Mouse (Mus musculus) gastrocnemius, postnatal 10 days (tissue): ENCODE results near the gene Ttc29. TPM values are rescaled to one million over a fixed set of nuclear protein-coding genes. Genes with fewer than 3 reads are reported as not detected.

Source experiments
- DNase-seq: peaks from one replicate; pipeline ENCODE4 v3.0.0; 2021; ENCODE audit warnings: mixed read lengths
- long read RNA-seq, 2 experiments: library from polyadenylated mRNA; stranded (forward); transcript quantifications; one replicate each; pipeline ENCODE4 v2.0.0; 2021
- total RNA-seq, 2 experiments: library from RNA; stranded (reverse); gene quantifications; 2 replicates each; pipeline ENCODE4 v1.2.3; 2021

Ttc29 gene
- total RNA-seq: not detected
- long read RNA-seq, experiment 1: 0 reads
- long read RNA-seq, experiment 2: 0 reads

GRCm38 (mm10) chr8:78213074-78213473, at the start of gene Ttc29:
Gene Ttc29 (plus strand): TSS chr8:78213297.
- peak; percentile 6 for DNase-seq

DNA sequence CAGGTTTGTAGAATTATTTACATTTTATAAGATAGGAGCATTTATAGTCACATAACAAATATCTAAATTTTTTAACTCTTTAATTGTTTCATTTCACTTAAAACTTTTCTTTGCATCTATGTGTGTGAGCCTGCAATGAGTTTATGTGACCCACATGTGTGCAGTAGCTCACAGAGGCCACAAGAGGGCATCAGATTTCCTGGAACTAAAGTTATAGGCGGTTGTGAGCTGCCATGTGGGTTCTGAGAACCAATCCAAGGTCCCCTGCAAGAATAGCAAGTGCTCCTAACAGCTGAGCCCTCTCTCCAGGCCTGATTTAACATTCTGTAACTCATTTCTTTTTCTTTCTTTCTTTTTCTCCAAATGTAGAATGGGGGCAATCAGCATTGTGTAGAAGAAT, 41.7 kb upstream of the Ttc29 start:
- no peak for DNase-seq

- DNase-seq: no peak
Measured at GRCm38 (mm10) chr8:78182654-78183053, 30.4 kb upstream of the Ttc29 start.

DNA sequence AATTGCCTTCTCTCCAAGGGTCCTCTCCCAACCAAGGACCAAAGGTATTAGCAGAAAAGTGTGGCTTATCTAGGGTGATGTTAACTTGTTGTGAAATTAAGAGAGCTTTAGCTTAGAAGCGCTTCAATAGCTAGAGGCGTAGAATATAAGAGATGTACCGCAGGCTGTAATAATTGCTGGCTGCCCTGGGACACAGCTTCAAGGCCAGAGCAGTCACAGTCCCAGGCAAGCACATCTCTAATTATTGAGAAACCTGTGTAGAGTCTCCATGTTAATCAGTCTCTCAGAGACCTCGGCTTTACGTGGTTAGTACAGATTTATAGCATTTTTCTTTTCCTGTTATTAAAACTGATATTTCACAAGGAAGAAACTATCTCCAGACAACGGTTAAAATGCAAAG, 29.7 kb upstream of the Ttc29 start:
- no peak for DNase-seq

- no peak for DNase-seq
Measured at GRCm38 (mm10) chr8:78187087-78187486, 26.0 kb upstream of the Ttc29 start.

DNA sequence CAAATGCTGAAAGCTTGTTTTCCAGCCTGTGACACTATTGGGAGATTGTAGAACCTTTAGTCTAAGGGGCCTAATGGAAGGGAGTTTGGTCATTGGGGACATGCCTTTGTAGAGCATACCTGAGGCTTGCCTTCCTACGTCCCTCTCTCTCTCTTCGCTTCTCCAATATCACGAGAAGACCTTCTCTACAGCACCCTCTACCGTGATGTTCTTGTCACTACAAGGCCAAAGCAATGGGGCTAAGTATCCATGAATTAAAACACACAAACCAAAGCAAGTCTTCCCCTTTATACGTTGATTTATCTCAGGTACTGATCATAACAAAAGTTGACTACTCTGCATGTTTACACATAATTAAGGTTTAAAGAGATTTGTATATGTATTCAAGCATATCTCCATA, 8.9 kb upstream of the Ttc29 start:
- DNase-seq: no peak

DNA sequence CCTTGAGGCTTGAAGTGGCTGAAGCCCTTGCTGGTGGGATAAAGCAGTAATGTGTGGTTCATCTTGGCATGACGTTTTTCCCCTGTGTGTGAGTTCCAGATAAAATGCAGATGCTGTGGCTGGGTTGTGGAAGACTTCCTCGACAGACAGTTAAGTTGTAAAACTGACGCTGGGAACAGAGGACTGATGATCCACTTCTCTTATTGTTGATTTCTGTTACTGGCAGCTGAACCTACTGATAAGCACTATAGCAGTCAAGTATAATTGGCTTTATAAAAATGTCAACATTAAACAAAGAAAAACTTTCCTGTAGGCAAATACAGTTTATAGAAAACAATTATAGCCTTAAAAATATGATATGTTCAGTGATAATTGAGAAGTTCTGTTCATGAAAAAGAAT, 2.7 kb upstream of the Ttc29 start:
- DNase-seq: no peak

GRCm38 (mm10) chr8:78214645-78215044, 1.5 kb downstream of the Ttc29 start:
- no peak for DNase-seq

DNA sequence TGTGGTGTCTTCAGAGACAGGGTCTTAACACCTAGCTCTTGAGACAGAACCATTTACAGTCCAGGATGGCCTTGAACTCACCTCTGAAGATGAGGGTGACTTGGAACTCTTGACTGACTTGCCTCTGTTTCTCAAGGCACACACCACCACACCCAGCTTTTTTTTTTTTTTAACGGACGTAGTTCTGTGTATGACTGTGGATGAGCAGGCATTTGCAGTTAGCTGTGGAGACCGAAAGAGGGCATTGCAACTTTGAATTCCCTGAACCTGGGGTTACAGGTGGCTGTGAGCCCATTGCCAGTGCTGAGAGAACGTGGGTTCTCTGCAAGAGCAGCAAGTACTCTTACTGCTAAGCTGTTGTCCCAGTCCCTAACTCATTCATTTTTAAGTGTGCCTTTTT, 13.0 kb downstream of the Ttc29 start:
- no peak for DNase-seq

GRCm38 (mm10) chr8:78230721-78231120, 17.6 kb downstream of the Ttc29 start:
- no peak for DNase-seq

GRCm38 (mm10) chr8:78232870-78233707, 20.0 kb downstream of the Ttc29 start:
- no peak for DNase-seq

DNA sequence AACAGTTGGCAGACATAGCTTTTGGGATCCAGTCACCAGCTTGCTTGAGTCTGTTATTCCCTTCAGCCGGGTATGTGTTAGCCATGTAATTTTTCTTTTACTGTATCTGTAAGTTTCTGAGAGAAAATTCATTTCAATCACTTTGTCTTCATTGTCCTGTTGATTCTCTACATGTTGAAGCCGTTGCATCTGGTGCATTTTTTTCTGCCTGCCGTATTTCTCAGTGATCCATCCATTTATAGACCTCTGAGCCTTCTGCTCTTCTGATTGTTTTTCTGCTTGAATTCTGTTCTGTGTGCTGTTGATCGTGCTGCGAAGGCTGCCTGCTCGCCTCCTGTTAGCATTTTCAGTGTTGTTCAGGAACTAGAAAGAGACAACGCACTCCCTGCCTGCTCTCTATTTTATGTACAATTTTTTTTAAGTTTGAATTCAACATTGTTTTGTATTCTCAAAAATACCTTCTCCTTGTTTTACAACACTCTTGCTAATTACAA, 20.7 kb downstream of the Ttc29 start:
- no peak for DNase-seq

- no peak for DNase-seq
Measured at GRCm38 (mm10) chr8:78237972-78238675, 25.0 kb downstream of the Ttc29 start.

GRCm38 (mm10) chr8:78251115-78251514, 38.0 kb downstream of the Ttc29 start:
- DNase-seq: no peak

DNA sequence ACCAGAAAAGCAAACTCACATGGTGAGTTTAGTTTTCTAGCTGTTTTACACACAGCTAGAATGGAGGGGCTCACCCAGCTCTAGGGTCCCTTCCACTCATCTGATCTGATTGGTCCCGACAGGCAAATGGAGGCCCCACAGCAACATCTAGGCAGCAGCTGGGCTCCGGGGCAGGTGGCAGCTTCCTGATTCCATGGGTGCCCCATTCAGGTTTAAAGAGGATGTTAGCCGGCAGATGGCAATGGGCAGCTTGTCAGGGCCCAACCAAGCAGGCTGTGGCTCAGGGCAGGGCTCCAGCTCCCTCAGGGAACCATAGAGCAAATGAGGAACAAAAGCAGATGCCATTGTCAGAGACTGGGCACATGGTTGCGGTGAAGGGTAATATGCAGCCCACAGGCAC, 41.3 kb downstream of the Ttc29 start:
- no peak for DNase-seq

DNA sequence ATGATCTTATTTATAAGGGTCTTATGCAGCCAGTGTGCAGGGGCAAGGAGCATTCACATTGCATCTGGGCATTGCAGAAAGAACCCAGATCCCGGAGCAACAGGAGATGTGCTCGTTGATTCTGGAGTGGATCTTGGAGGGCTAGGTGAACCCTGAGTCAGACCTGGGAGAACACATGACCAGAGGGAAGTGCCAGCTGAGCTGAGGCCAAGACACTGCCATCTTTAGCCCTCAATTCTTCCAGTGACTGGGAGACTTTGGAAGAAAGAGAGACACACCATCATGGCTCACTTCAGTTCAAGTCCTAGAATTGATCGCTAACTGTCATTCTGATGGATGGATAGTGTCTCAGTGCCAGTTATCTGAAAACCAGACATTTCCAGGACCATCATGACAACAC, 41.9 kb downstream of the Ttc29 start:
- no peak for DNase-seq

DNA sequence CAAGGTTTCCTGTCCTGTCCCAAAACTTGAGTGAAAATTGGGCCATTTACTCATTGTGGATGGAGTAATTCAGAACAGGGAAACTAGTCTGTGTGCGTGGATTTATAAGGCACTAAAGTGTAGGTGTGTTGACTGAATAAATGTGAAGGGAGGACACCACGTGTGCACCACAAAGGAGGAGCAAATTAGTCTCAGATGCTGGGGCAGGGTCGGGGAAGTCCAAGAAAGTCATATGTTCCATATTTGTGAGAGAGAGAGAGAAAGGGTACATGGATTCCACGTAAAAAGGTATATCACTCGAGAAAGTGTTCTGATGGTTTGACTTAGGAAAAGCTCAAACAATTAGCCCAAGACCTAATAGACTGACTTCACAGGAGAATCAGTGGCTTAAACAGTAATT, 52.4 kb downstream of the Ttc29 start:
- DNase-seq: no peak

DNA sequence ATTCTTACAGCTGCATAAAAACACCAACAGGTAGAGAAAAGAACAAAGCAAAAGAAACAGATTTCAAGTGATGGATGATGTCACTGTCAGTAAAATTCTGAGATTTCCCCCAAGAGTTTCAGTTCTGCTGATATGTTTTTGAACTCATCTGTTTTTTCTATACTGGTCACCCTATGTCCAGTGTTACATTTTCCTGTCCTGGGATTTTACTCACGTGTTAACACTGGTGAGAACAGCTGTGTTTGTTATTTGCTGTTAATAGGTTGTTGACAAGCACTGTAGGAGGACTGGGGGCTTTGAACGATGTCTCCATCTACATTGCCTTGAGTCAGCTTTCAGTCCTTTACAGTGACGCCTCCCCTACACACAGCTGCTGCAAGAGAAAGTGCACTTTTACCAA, 53.1 kb downstream of the Ttc29 start:
- no peak for DNase-seq

DNA sequence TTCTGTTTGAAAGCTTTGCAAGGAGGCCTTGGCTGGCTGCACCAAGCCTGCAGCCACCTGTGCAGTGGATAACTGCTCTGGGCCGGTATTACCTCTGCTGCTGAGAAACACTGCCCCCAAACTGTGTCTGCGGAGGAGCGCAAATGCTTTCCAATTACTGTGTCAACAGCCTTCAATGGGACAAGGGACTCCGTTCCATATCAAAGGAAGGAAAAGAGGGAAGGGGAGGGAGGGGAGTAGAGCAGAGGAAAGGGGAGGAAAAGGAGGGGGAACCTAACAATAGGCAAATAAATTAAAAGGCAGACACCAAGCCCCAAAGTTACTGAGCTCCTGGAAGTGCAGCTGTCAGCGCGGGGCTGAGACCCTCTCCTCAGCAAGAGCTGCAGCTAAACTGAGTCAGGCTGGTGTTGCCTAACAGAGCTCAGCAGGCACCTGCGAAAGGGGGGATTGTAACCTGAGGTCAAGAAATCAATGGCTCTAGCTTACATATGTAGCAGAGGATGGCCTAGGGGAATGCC, 54.9 kb downstream of the Ttc29 start:
- DNase-seq: no peak

DNA sequence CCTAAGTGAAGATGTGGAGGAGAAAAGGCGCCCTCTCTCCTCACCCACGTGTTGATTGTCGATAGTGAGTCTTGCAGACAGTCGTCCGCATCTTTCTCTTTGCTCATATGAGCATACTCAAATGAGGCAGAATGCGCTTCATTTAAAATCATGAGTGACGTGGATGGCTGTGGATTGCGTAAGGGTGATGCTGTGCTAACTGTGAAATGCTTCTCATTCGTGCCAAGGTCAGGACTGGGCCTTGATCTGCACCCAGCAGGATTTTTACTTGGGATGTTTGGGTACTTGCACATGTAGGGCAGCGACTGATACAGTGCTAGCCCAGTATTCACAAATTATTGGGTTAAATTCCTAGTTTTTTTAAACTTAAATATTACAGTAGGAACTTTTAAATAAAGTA, 56.2 kb downstream of the Ttc29 start:
- DNase-seq: no peak

DNA sequence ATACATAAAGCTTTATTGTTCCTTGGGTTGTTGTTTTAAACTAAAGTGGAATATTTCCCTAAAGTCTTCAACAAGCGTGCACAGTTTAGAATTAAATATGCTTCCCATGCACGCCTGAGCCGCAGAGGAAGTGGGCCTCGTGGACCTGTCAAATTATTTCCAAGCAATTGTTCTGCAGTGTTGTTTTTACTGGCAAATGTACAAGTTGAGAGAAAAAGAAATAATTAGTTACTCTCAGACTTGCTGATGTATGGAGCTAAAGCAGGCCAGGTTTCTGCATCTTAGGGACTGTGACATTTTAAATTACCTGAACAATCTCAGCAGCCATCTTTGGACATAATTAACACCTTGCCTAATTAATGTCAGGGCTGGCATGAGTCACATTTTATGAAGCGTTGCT, 58.3 kb downstream of the Ttc29 start:
- DNase-seq: no peak

DNA sequence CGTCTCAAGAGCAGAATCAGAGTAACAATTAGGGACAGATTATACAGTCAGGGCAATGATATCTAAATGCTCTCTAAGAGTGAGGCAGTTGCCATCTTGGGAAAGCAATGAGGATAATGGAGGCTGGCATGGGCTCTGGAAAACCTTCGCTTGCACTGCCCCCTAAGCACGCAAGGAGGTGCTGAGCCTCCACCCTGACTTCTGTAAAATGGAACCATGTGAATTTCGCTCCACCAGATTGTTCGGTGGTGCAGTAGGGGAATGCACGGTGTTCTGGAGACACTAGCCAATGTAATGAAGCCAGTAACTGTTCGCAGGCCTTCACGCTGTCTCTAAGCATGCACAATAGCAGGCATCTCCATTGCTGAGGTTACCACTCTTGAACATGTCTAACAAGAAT, 63.0 kb downstream of the Ttc29 start:
- DNase-seq: no peak

DNA sequence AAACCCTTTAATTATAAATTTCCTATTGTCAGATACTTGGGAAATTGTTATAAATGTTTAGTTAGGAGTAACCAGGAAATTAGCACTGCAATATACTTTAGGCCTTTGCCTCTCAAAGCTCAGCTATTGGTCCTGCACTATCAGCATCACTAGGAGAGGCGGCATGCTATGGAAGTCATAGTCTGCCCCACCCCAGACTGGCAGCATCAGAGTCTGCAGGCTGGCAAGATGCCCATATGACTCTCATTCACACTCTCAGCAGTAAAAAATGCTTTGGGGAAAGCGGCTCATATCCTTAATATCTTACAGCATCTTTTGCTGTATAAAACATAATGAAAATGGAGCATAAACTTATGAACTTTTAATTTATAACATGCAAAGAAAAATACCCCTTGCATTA, 64.3 kb downstream of the Ttc29 start:
- DNase-seq: no peak
